Mouse (Mus musculus) kidney, embryonic 16.5 days (tissue): ENCODE results near the gene Bbs9. TPM values are rescaled to one million over a fixed set of nuclear protein-coding genes. Genes with fewer than 3 reads are reported as not detected.
A peak's percentile ranks its signal among the peaks of the same experiment; 100 is the strongest.
"Not testable (repeated sequence)": the region's sequence is repeated elsewhere in the genome, so short reads cannot be mapped to it uniquely, and the experiment has no call there.

Source experiments
- ATAC-seq: fragments of 200-750 bp; cut with Nextera tagmentation; 2 replicates; pipeline ENCODE4 v1.8.0; 2017; ENCODE audit warnings: moderate TSS enrichment; ENCODE audit not compliant: low FRiP score, low TSS enrichment
- H3K27ac ChIP-seq: fragments of 300-500 bp; sonication (generic); 2 replicates; pipeline ENCODE4 v1.5.1; 2014; ENCODE audit warnings: low read length
- H3K27me3 ChIP-seq: fragments of 300-500 bp; sonication (generic); 2 replicates; pipeline ENCODE4 v1.6.1; 2014; ENCODE audit warnings: low read length, control low read depth, mixed read lengths; ENCODE audit not compliant: insufficient read depth
- H3K36me3 ChIP-seq: fragments of 300-500 bp; sonication (generic); 2 replicates; pipeline ENCODE4 v1.6.1; 2014; ENCODE audit warnings: low read length, control low read depth, mixed read lengths; ENCODE audit not compliant: insufficient read depth
- H3K4me1 ChIP-seq: fragments of 300-500 bp; sonication (generic); 2 replicates; pipeline ENCODE4 v1.6.1; 2014; ENCODE audit warnings: low read length, control low read depth, mixed read lengths; ENCODE audit not compliant: insufficient read depth
- H3K4me2 ChIP-seq: fragments of 300-500 bp; sonication (generic); replicated peaks from 2 replicates; pipeline ENCODE4 v1.6.1; 2014; ENCODE audit warnings: low read depth, low read length
- H3K4me3 ChIP-seq: fragments of 300-500 bp; sonication (generic); 2 replicates; pipeline ENCODE4 v1.5.1; 2014; ENCODE audit warnings: mild to moderate bottlenecking, low read length
- H3K9ac ChIP-seq: fragments of 300-500 bp; sonication (generic); replicated peaks from 2 replicates; pipeline ENCODE4 v1.6.1; 2014; ENCODE audit warnings: low read length
- H3K9me3 ChIP-seq: fragments of 300-500 bp; sonication (generic); 2 replicates; pipeline ENCODE4 v1.6.1; 2016; ENCODE audit warnings: low read length, control low read depth
- WGBS: fragments of 180-500 bp; shearing (Covaris S2); extraction: QIAGEN DNeasy Blood & Tissue Kit; methylation state at CpG from one replicate; pipeline ENCODE4 v1.1.7; 2014; 5-methylcytosine and 5-hydroxymethylcytosine counted together
- polyA plus RNA-seq: library from polyadenylated mRNA; unstranded; fragments of >200 nt; fragmentation: Nextera tagmentation; extraction: Ambion mirVana; gene quantifications from 2 replicates; pipeline ENCODE4 v1.2.1, GENCODE M21; 2015

The Bbs9 gene
- polyA plus RNA-seq, 1 experiment from 2014 or later, result 12.2 TPM

- Histone ChIP-seq H3K9me3 (no peaks in the 10 kb centered on the region), H3K4me1 (peaks cover 10% of the 10 kb centered on the region), H3K4me2 (no peak overlapping the region), H3K9ac (no peak overlapping the region), H3K4me3 (no peak overlapping the region), H3K36me3 (no peaks in the 10 kb centered on the region), H3K27ac (no peak overlapping the region), H3K27me3 (no peaks in the 10 kb centered on the region)
- ATAC-seq, result no peak
- WGBS, result 98% methylated on average over 1 of the region's 1 CpGs
These were observed 359.5 kb downstream of the Bbs9 start for GRCm38 (mm10) chr9:22834994-22835512.

DNA sequence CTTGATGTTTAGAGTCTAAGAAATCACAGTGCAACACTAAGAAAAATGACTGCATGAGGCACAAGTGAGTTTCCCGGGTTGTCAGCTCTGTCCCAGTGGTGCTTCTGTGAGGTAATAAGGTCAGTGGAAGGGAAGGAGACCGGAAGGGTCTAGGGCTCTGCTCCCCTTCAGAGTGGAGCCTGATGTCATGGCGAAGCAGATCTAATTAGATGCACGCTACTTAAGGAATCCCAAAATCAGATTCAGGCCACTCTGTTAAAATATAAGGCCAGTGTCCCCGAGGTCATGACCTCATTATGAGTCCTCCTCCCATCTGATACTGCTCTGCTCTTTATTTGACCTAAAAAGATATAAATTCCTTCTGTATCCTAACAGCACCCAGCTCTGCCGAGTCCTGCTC, 361.5 kb downstream of the Bbs9 start:
- H3K27ac ChIP-seq, result no peak overlapping the region
- ATAC-seq, result no peak

DNA sequence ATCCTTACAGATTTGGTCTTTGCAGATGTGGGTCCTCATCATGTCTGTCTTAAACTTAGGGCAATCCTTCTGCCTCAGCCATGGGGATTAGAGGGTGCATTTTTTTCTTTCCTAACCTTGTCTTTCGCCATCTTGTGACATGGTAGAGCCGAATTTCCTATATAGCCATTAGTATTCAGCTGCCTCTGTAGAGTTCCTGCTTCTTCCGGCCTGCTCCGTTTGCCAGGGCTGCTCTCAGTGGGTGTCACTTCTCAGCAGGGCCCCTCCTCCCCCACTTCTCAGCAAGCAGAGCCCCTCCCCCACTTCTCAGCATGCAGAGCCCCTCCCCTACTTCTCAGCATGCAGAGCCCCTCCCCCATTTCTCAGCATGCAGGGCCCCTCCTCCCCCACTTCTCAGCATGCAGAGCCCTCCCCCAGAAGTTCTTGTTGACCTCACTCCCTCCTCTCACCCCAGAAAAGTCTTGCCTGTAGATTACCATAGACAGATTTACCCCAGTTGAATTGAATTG, 362.2 kb downstream of the Bbs9 start:
- no peaks in the 10 kb centered on the region for H3K9me3 ChIP-seq
- WGBS, result 35% methylated on average over 4 of the region's 4 CpGs
- H3K4me1 ChIP-seq, result peaks cover 10% of the 10 kb centered on the region
- no peaks in the 10 kb centered on the region for H3K27me3 ChIP-seq
- no peak overlapping the region for H3K4me2 ChIP-seq
- no peak overlapping the region for H3K9ac ChIP-seq
- no peak overlapping the region for H3K27ac ChIP-seq
- no peak overlapping the region for H3K4me3 ChIP-seq
- ATAC-seq, result peak; percentile 39; the same call in 1 of the 2 replicates
- no peaks in the 10 kb centered on the region for H3K36me3 ChIP-seq

More for the DNA sequence above, 361.5 kb downstream of the Bbs9 start:
- H3K9ac ChIP-seq, result no peak overlapping the region
- H3K27me3 ChIP-seq, result no peaks in the 10 kb centered on the region
- peaks cover 10% of the 10 kb centered on the region for H3K4me1 ChIP-seq
- 61% methylated on average over 6 of the region's 6 CpGs for WGBS
- no peaks in the 10 kb centered on the region for H3K9me3 ChIP-seq
- H3K4me3 ChIP-seq, result no peak overlapping the region
- H3K36me3 ChIP-seq, result no peaks in the 10 kb centered on the region
- no peak overlapping the region for H3K4me2 ChIP-seq

DNA sequence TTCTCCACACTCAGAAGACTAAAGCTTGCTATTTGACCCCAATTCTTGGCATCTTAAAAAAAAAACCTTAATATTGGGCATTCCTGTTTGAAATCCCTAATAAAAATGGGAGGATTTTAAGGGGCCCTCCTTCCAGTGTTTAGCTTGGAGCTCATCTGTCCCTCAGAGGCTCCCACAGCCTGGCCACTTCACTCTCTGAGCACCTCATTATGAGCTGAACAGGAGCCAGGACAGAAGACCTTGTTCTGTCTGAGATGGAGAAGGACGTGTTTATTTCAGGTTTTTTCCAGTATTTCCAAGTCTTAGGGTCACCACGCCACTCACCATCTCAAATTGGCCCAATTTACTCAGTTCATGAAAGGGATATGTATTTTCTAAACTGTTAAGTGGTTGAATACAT, 370.5 kb downstream of the Bbs9 start:
- ATAC-seq, result no peak
- Histone ChIP-seq H3K4me2 (no peak overlapping the region), H3K27me3 (no peaks in the 10 kb centered on the region), H3K4me1 (no peaks in the 10 kb centered on the region), H3K4me3 (no peak overlapping the region), H3K27ac (no peak overlapping the region), H3K36me3 (no peaks in the 10 kb centered on the region), H3K9ac (no peak overlapping the region), H3K9me3 (no peaks in the 10 kb centered on the region)
- 93% methylated on average over 2 of the region's 2 CpGs for WGBS

DNA sequence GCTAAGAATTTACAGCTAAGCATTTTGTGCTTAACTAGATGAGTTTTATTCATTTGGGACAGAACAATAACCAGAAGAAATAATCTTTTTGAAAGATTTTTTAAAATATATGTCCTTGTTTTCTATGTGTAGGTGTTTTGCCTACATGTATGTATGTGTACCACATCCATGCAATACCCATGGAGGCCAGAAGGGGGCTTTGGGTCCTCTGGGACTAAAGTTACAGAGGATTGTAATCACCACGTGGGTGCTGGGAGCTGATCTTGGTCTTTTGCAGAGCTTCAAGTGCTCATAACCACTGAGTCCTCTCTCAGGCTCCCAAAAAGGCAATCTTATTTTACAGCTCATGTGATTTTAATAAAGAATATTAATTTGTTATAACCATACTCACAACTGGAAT, 371.3 kb downstream of the Bbs9 start:
- H3K4me2 ChIP-seq, result no peak overlapping the region

DNA sequence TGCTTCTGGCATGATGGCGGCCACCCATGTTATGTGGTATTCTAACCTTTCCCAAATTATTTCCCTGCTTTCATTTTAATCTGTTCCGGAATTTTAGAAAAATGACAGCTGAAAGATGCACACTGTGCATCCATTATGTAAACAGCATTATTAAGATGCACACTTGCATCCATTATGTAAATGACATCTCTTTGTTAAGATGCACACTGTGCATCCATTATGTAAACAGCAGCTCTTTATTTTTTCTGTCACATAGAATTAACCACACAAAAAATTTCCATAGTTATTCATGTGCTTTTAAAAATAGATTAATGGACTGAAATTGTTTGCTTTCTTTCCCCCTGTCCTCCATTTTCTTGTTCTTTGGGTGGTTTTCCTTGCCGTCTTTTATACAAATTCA, 373.3 kb downstream of the Bbs9 start:
- no peaks in the 10 kb centered on the region for H3K27me3 ChIP-seq
- ATAC-seq, result no peak
- H3K4me1 ChIP-seq, result no peaks in the 10 kb centered on the region
- H3K36me3 ChIP-seq, result no peaks in the 10 kb centered on the region
- H3K9ac ChIP-seq, result no peak overlapping the region
- 83% methylated on average over 3 of the region's 3 CpGs for WGBS
- H3K9me3 ChIP-seq, result no peaks in the 10 kb centered on the region
- no peak overlapping the region for H3K4me3 ChIP-seq
- H3K27ac ChIP-seq, result no peak overlapping the region
- H3K4me2 ChIP-seq, result no peak overlapping the region

More for the DNA sequence above, 371.3 kb downstream of the Bbs9 start:
- Histone ChIP-seq H3K9ac (no peak overlapping the region), H3K4me3 (no peak overlapping the region), H3K4me1 (no peaks in the 10 kb centered on the region), H3K27ac (no peak overlapping the region), H3K9me3 (no peaks in the 10 kb centered on the region), H3K36me3 (no peaks in the 10 kb centered on the region), H3K27me3 (no peaks in the 10 kb centered on the region)
- no peak for ATAC-seq
- 76% methylated on average over 1 of the region's 1 CpGs for WGBS

- no peaks in the 10 kb centered on the region for H3K27me3 ChIP-seq
- WGBS, result 65% methylated on average over 4 of the region's 4 CpGs
- no peaks in the 10 kb centered on the region for H3K9me3 ChIP-seq
- H3K4me3 ChIP-seq, result no peak overlapping the region
- no peak overlapping the region for H3K4me2 ChIP-seq
- H3K9ac ChIP-seq, result no peak overlapping the region
- H3K4me1 ChIP-seq, result no peaks in the 10 kb centered on the region
- H3K36me3 ChIP-seq, result no peaks in the 10 kb centered on the region
- H3K27ac ChIP-seq, result no peak overlapping the region
- no peak for ATAC-seq
These were observed 373.7 kb downstream of the Bbs9 start for GRCm38 (mm10) chr9:22849212-22849611.

GRCm38 (mm10) chr9:22869147-22869546, 393.6 kb downstream of the Bbs9 start:
- H3K4me3 ChIP-seq, H3K36me3 ChIP-seq, H3K27me3 ChIP-seq, H3K27ac ChIP-seq, ATAC-seq, H3K4me2 ChIP-seq, H3K9me3 ChIP-seq, H3K9ac ChIP-seq: not testable (repeated sequence)
- H3K4me1 ChIP-seq, result 0 out of 2 replicates have a peak, but pooled peaks cover 11% of the 10 kb centered on the region
- 84% methylated on average over 5 of the region's 6 CpGs for WGBS

DNA sequence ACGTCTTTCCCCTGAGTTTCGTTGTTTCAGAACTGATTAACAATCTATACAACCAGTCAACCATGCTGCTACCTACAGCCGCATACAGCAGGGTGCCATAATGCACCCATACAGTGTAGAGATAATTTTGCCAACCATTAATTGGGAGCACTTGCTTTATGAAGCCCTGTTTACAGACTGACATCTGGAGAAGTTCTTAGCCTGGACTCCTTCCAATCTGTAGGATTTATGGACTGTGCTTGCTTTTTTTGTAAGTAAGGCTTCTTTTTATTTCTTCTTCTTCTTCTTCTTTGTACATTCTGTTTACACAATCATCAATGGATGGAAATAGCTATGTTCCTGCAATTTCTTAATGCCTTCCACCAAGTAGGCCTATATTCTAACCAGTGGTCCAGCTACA, 395.1 kb downstream of the Bbs9 start:
- H3K27me3 ChIP-seq, result no peaks in the 10 kb centered on the region
- H3K9me3 ChIP-seq, result no peaks in the 10 kb centered on the region
- ATAC-seq, result no peak
- H3K4me2 ChIP-seq, result no peak overlapping the region
- no peak overlapping the region for H3K4me3 ChIP-seq
- H3K4me1 ChIP-seq, result 0 out of 2 replicates have a peak, but pooled peaks cover 11% of the 10 kb centered on the region
- no peaks in the 10 kb centered on the region for H3K36me3 ChIP-seq
- 52% methylated on average over 3 of the region's 3 CpGs for WGBS
- no peak overlapping the region for H3K9ac ChIP-seq
- H3K27ac ChIP-seq, result no peak overlapping the region

GRCm38 (mm10) chr9:22875231-22875630, 399.7 kb downstream of the Bbs9 start:
- ATAC-seq, result no peak

More at GRCm38 (mm10) chr9:22875231-22875630, 399.7 kb downstream of the Bbs9 start:
- Histone ChIP-seq H3K36me3 (no peaks in the 10 kb centered on the region), H3K9me3 (no peaks in the 10 kb centered on the region), H3K4me1 (0 out of 2 replicates have a peak, but pooled peaks cover 5% of the 10 kb centered on the region), H3K4me2 (no peak overlapping the region), H3K27ac (no peak overlapping the region), H3K4me3 (no peak overlapping the region), H3K27me3 (no peaks in the 10 kb centered on the region), H3K9ac (no peak overlapping the region)
- 59% methylated on average over 1 of the region's 1 CpGs for whole genome bisulfite sequencing
